Mouse (Mus musculus) CD8-positive naive resting alpha-beta T cell, adult 2 months (primary cell): ENCODE measurements around the gene Kcnh4.
A peak's percentile ranks its signal among the peaks of the same experiment; 100 is the strongest.

ENCODE experiments used
- DNase-seq, 2 experiments: peaks; one replicate each; pipeline ENCODE4 v3.0.0; 2022; ENCODE audit warnings: low read depth in 2 of 2, low spot score in 2 of 2

Kcnh4 gene

DNA sequence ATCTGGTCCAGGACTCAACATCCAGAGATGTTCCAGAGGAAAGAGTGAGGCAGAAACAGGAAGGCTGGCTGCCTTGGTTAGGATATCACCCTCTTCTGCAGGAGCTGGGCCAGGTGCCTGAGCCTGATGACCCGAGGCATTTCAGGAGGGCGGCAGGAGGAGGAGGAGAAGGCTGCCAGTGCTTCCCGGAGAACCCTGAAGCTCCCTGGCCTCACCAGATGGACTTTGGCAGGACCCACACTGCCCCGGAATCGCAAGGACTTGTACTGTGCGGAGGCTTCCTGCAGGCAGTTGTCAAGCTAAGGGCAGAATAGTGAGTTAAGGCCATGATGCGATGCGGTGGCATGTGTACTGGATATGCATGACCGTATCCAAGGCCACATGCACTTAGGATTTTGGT is 7.0 kb upstream of the Kcnh4 start:
- DNase-seq = no peak

- no peak for DNase-seq
Measured at GRCm38 (mm10) chr11:100762831-100763230, 3.1 kb upstream of the Kcnh4 start, which contains the start of gene Hcrt. TSS of gene Hcrt (minus strand) at chr11:100762931.

DNA sequence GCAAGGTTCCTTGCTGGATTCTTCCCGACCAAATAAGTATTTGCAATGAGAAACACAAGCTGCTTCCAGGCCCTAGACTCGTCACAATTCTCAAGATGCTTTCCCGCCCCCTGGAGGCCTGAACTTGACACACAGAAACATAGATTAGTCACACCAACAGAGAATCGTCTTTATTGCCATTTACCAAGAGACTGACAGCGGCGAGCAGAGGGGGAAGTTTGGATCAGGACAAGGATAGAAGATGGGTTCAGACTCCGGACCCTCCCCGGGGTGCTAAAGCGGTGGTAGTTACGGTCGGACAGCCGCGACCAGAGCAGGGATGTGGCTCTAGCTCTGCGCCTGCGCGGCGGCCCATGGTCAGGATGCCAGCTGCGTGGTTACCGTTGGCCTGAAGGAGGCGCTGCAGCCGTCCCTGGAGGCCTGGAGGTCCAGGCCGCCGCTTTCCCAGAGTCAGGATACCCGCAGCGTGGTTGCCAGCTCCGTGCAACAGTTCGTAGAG is 1.9 kb upstream of the Kcnh4 start:
- DNase-seq = peak; percentile 66 to 86

GRCm38 (mm10) chr11:100758707-100759610 is 783 bp downstream of the Kcnh4 start:
- DNase-seq = peak in 1 of 2 experiments; percentile 40

DNA sequence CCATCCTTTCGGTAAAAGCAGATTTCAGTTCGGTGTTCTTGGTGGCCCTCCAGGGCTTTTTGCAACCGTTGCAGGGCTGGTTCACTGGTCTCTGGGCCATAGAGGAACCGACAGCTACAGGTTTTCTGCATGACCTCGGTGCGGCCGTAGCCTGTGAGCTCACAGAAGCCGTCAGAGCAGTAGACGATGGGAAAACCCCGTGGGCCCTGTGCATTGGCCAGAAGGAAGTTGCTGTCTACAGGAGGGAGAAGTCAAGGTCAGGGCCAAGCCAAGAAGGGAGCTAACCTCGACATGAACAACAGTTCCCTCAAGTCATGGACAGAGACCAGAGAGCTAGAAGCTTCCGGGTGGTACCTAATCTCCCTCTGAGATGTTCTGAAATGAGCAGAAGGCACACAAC is 2.2 kb downstream of the Kcnh4 start:
- no peak for DNase-seq

GRCm38 (mm10) chr11:100756476-100756875 is 3.3 kb downstream of the Kcnh4 start:
- DNase-seq = no peak

DNA sequence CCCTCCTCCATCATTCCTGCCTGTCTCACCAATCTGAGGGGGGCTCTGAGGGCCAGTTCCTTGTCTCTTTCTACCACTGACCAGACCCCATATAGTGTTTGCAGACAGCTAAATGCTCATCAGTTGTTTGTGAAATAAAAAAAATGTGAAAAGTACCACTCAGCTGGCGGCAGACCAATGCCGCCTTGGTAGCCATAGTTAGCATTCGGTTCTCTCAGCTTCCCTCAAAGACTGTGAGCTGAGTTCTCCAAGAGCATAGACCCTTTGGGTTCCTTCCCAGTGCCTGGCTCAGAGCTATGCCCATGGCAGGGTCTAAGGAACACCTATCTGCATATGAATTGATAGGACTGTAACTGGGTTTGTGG is 5.1 kb downstream of the Kcnh4 start:
- DNase-seq = no peak

- DNase-seq = no peak
Measured at GRCm38 (mm10) chr11:100754021-100754692, 5.6 kb downstream of the Kcnh4 start.

- DNase-seq = no peak
Measured at GRCm38 (mm10) chr11:100752294-100752693, 7.4 kb downstream of the Kcnh4 start.

DNA sequence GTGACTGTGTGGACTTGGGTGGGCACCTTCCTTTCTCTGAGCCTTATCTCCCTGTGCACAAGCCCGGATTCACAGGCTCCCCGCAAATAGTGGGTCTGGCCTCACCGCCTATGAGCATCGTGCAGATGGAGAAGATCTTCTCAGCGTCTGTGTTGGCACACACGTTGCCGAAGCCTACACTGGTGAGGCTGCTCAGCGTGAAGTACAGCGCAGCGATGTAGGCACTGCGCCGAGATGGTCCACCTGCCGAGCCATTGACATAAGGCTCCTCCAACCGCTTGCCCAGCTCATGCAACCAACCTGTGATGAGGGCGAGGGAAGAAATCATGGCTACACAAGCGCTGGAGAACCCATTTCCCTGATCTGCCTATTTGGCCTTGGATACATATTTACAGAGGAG is 9.6 kb downstream of the Kcnh4 start:
- no peak for DNase-seq

DNA sequence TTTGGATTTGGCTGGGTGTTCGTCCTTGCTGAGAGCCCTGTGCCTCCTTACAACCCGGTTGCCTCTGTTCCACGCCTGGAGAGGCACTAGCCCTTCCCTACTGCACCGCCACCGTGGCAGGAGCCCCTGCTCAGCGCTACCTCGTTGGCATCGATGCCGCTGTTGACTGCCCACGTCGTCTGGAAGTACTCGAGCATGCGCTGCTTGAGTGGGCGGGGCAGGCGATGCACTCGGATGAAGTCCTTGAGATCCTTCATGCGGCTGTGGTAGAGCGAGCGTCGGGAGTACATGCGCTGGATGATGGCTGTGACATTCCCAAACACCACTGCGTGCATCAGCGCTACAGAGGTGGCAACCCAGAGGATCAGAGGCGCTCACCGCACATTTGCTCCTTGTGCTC is 10.3 kb downstream of the Kcnh4 start:
- DNase-seq = no peak

GRCm38 (mm10) chr11:100748620-100749019 is 11.1 kb downstream of the Kcnh4 start:
- no peak for DNase-seq

- no peak for DNase-seq
Measured at GRCm38 (mm10) chr11:100747114-100747513, 12.6 kb downstream of the Kcnh4 start.

GRCm38 (mm10) chr11:100746546-100746945 is 13.2 kb downstream of the Kcnh4 start:
- no peak for DNase-seq

DNA sequence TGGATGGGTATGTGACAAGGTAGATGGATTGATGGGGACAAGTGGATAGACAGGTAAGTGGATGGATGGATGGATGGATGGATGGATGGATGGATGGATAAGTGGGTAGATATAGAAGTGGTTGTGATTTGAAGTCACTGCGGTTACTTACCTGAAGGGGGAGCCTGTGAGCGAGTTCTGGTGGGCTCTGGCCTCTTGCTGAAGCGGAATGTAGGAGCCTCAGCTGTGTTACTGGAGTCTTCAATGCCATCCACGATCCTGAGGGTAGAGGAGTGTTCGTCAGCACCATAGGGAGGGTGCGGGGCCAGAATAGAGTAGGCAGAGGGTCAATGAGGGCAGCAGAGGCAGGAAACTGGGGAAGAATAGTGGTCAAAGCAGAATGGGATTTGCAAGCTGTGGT is 14.7 kb downstream of the Kcnh4 start:
- peak; percentile 47 to 63 for DNase-seq

DNA sequence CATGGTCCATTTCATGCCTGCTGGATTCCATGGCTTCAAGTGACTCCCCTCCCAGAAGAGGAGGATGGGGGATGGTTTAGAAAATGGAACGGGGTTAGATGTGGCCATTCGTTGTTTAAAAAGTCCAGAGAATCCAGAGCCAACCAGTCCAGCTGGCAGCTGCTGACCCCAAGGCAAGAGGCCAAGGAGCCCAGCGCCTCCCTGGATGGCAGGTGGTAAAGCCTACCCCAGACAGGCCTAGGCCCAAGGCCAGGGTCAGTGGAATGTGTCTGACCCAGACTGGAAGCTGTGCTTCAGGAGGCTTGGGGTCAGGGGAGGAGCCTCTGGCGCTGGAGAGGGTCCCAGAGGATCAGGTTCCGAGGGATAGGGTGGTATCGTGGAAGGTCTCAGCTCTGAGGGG is 18.4 kb downstream of the Kcnh4 start:
- DNase-seq = no peak

- DNase-seq = no peak
Measured at GRCm38 (mm10) chr11:100738749-100739148, 21.0 kb downstream of the Kcnh4 start.

DNA sequence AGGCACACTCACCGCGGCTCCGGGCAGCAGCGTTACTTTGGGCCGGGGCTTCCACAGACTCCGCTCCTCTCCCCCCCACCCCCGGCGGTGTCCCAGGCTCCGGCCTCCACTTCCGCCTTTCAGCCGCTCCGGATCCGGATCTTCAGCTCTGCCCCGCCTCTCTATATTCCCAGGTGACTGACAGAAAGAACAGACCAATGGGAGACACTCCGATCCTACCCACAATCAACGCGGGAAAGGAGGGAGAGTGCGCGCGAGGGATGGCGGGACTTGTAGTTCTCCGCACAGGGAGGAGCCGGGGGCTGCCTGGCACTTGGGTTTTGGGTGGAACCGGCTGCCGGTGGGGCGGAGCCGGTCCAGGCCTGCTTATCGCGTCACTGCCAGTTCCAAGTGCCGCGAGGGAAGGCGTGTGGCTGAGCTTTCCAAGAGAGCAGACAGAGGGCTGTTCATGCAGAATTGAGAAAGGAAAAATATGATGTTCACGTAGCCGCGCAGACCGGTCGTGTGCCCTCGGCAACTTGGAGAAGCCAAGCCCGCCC is 21.6 kb downstream of the Kcnh4 start, which contains the start of gene Rab5c:
Gene Rab5c, minus strand, starts transcription at position 150 of the 539 bp plus-strand sequence.
- DNase-seq = peak; percentile 97 to 99

DNA sequence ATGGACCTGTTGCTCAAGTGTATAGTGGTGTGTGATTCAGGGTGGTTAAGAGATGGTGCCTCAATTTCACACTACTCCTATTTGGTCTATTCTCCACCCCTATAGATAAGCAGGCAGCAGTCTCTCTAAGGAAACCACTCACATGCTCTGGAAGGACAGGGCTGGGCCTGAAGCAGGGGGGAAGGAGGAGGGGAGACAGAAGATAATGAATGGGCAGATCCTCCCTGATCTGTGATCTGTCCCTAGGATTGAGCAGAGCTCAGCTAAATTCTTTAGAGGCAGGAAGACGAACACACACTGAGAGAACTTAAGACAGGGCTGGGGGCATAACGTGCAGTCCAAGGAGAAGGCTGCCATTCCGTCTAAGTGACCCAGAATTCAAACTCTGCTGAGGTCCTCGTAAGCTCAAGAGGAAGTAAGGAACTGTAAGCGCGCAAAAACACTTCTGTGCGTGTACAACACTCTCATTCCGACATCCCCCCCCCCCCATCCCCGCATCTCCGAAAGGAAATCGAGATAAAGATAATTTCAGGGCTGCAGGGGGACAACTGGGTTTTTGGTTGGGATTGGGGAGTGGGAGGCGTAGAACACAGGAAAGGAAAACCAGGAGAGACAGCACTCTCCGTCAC is 22.5 kb downstream of the Kcnh4 start:
- DNase-seq = no peak

DNA sequence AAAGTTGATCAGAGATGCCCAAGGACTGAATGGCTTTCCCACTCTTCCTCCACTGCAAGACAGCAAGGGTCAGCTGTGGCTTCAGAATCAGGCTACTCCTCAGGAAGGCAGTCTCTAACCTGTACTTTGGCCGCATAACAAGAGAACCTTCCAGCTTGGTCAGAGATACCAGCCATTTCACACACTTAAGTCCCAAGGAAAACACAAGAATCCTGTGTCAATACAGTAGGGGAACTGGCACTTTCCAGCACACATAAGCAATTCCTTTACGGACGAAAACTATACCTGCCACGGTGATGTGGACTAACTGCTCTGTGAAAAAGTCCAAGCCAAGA is 23.0 kb downstream of the Kcnh4 start:
- DNase-seq = no peak

GRCm38 (mm10) chr11:100735954-100736745 is 23.6 kb downstream of the Kcnh4 start:
- DNase-seq = no peak
